Mouse (Mus musculus) liver, embryonic 14.5 days (tissue): ENCODE data around the gene Acaca.
A peak's percentile ranks its signal among the peaks of the same experiment; 100 is the strongest.
"Not testable (repeated sequence)": the region's sequence is repeated elsewhere in the genome, so short reads cannot be mapped to it uniquely, and the experiment has no call there.

ENCODE experiments used
- CTCF ChIP-seq: IDR thresholded peaks from 2 replicates; pipeline ENCODE4 v1.5.1; 2016; ENCODE audit warnings: antibody characterized with exemption, low read depth, control low read depth
- EP300 ChIP-seq: IDR thresholded peaks from 2 replicates; pipeline ENCODE4 v1.6.1; 2016; ENCODE audit warnings: antibody characterized with exemption, low read depth

GRCm38 (mm10) chr11:84392066-84392465 lies 262.6 kb downstream of the Acaca start:
- TF ChIP-seq CTCF = peak; percentile 35; the same call in 1 of the 2 replicates
- TF ChIP-seq EP300 = not testable (repeated sequence)
